Mouse (Mus musculus): ENCODE data around the gene Nbeal2.

Gene Nbeal2

DNA sequence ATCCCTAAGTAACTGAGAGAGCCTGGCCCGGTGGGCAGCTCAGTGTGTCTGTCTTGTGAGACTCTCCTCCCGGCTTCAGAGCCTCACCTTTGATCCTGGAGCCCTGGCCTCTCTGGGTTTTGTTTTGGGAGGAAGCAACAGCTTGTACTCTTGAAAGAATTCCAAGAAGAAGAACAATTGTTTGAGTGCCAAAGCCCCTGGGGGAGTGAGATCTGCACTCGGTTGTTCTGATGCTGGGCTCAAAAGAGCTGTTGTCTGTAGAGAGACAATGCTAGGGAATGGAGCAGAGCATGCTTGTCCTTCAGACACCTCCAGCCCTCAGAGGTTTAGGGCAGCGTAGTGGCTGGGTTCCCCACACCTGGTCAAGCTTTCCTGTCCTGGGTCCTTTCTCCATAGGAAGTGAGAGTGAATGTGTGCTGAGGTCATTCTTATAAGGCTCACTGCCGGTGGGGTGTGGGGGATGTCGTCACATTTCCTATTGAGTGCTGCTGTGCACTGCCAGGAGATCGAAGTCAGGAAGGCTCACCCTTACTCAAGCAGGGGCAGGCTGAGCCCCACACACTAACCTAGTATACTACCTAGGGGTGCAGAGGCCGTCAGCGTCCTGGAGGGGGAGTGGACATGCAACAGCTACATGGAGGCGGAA lies 19.3 kb upstream of the Nbeal2 start:
- DNase-seq (ENCODE audit: low spot score), result no peak

DNA sequence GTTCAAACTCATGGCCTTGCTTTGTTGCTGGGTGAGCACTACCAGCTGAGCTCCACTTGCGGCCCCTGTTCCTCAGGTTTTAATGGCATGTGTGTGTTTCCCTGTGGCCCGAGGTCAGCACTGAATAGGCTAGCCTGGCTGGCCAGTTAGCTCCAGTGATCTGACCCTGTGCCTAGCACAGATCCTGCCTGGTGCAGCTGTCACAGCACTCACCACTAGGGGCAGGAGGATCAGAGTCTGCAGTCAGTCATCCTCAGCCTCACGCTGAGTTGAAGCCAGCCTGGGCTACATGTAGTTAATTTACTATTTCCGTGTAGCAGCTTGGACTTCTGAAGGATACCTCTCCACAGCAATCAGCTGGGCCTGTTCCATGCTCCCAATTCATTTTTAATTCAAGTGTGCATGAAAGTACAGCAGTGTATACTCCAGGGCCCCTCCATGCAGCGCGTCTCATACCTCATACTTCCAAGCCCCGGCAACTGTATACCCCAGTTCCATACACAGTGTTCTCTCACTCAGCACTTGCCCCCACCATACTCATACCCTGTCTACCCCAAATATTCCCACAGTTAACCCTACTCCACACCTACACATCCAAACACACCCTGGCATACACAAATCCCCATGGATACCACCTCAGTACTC lies 18.6 kb upstream of the Nbeal2 start:
- no peak for DNase-seq (ENCODE audit: low spot score)

DNA sequence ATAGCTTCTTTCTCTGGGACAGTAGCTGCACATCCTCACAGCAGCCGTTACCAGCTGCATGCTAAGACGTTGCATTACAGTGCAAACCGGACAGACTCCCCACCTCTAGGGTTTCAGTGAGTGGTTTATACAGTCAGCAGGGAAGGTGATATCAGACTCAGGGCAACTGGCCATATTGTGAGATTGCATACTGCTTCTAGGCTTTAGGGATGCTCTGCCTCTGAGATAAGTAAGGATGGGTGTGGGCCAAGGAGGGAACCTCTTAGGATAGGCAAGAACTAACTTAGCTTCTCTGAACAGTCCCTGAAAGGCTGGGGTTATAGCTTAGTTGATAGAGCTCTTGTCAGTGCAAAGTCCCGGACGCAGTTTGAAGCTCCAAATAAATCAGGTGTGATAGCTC lies 15.8 kb upstream of the Nbeal2 start:
- no peak for DNase-seq (ENCODE audit: low spot score)

DNA sequence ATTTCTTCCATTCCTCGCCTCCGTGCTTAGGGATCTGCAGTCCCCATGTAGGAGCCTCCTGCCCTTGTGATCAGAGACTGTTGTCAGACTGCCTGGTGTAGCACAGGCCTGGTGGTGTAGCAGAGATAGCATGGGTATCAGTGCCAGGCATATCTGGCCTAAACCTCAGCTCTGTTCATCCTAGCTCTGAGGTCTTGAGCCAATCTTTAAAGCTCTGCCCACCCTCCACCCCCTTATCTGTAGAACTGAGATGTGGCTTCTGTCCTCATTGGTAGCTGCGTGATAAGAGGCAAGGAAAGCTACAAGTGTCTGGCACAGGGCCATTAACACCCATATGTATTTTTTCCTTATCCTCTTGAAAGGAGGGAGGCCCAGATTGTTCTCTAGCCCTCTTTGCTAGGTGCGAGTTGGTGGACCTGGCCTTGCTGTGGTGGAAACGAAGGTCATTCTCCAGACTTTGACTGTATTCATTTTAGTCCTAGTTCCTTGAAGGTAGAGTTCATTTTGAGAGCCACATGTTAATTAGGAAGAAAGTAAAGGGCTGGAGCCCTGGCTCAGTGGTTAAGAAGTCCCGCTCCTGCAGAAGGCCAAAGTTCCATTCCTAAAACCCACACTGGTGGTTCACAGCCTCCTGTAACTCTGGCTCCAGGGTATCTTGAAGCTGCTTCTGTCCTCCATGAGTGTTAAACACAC lies 14.8 kb upstream of the Nbeal2 start:
- no peak for DNase-seq (ENCODE audit: low spot score)

DNA sequence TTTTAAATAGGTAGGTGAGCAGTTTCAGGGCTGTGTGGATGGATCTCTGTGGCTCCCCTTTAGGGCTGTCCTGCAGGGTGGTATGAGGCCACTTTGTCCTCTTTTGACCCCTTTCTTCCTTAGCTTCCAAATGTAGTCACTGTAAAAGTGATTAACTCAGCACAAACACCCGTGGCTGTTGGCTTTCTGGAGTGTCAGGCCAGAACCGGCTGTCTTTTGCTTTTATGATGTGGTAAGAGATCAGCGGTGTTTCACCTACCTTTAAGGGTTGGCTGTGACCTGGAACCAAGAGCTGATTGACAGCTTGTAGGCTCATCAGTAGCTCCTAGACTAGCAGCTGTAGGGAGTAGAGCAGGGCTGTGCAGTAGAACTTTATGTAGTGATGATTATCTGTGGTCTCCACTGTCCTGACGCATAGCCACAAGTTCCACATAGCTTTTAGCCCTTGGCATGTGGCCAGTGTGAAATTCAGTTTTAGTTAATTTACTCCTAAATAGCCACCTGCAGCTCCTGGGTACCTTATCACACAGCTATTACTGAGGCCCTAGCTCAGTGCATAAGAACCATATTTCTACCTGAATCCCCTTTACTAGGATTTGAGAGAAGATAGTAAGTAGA lies 13.4 kb upstream of the Nbeal2 start:
- no peak for DNase-seq (ENCODE audit: low spot score)

DNA sequence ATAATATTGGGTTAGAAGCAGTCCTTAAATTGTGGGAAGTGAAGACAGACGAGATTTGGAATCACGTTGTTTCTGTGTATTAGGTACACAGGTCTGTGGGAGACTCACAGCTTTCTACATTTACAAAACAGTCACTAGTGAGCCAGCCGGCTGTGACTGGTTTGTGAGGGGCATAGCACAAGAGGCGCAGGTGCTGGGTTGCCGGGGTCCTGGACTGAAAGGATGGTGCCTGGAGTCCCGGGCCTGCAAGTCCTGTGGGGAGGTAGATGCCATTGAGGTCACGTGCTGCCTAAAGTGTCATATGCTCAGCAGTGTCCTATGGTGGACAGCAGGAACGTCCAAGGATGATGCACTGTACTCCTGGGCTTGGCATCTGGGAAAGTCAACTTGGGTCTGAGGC lies 12.4 kb upstream of the Nbeal2 start:
- DNase-seq (ENCODE audit: low spot score), result no peak

DNA sequence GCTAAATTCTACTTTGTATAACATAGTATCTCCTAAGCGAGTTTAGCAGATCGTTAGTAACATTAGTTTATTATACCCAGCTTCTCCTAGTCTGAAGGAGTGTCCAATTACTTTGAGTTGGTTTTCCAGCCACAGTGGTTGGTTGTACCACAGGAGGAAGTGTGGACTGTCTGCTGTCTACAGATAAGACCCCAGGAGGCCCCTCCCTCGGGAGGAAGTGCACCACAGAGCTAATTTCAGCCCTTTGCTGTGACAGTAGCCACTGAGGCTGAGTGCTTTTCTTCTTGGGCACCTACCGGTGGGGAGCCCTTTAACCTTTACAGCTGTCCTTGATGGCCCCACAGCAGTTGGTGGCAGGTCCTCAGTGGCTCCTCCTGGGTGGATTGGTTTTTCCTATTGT lies 12.0 kb upstream of the Nbeal2 start:
- no peak for DNase-seq (ENCODE audit: low spot score)

DNA sequence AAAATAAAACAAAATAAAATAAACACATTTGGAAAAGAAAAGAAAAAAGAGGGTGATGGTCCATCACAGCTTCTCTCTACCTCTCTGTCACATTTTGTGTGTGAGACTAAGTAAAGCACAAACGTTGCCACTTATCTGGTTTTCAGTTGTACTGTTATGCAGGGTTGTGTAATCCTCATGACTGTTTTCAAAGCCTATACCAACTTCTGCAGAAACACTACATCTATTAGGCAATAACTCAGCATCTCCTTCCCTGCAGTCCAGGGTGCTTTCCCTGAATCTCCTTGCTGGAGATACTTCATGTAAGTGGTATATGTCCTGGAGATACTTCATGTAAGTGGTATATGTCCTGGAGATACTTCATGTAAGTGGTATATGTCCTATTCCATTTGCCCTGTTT lies 8.9 kb upstream of the Nbeal2 start:
- no peak for DNase-seq (ENCODE audit: low spot score)

GRCm38 (mm10) chr9:110660856-110661612 lies 7.1 kb upstream of the Nbeal2 start:
- DNase-seq (ENCODE audit: low spot score), result no peak

DNA sequence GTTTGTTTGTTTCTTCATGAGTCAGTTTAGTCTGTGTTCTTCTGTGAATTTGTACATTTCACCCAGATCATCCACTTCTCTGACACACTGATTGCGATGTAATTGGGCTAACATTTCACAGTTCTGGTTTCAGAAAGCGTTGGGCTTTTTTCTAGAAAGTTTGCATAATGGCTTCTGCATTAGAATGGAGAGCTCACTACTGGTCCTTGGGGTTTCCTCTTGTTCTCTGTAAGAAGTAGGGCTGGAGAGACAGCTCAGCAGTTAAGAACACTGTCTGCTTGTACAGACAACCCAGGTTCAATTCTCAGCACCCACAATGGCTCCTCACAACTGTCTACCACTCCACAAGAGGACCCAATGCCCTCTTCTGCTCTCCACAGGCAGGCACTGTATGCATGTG lies 6.2 kb upstream of the Nbeal2 start:
- no peak for DNase-seq (ENCODE audit: low spot score)

- no peak for DNase-seq (ENCODE audit: low spot score)
Observed at GRCm38 (mm10) chr9:110659521-110659920, 5.6 kb upstream of the Nbeal2 start.

DNA sequence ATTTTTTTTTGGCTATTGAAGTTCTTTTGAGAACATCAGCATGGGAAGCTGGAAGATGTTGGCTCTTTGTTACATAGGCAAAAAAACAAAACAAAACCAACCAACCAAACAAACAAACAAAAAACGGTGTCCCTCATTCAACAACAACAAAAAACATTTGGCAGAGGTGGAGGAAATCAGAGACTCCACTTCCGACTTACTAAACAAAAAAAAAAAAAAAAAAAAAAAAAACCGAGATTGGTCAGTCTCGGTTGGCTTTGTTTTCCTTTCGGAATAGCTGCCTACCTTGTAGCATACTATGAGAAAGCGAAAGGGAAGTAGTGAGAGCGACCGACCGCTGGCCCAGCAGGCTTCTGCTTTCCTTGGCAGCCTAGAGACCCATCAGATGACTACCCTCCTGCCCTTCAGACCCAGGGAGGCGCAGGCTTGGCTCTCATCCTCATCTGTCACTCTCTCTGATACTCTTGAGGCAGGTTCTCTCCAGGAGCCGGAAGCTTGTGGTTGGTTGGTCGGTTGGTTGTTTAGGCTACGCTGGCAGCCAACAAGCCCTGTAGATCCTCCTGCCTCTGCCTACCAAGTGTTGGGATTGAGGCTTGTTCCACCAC lies 3.6 kb upstream of the Nbeal2 start:
- DNase-seq (ENCODE audit: low spot score), result no peak

- peak; percentile 96 for DNase-seq (ENCODE audit: low spot score)
Observed at GRCm38 (mm10) chr9:110656249-110657221, 2.6 kb upstream of the Nbeal2 start, which contains the start of gene Ccdc12. Gene Ccdc12 (plus strand): TSS chr9:110656503.

- no peak for DNase-seq (ENCODE audit: low spot score)
Observed at GRCm38 (mm10) chr9:110655651-110656007, 1.7 kb upstream of the Nbeal2 start.

GRCm38 (mm10) chr9:110654726-110655650 lies 1.0 kb upstream of the Nbeal2 start:
- no peak for DNase-seq (ENCODE audit: low spot score)

GRCm38 (mm10) chr9:110652963-110653654 lies 852 bp downstream of the Nbeal2 start:
- DNase-seq (ENCODE audit: low spot score), result no peak

DNA sequence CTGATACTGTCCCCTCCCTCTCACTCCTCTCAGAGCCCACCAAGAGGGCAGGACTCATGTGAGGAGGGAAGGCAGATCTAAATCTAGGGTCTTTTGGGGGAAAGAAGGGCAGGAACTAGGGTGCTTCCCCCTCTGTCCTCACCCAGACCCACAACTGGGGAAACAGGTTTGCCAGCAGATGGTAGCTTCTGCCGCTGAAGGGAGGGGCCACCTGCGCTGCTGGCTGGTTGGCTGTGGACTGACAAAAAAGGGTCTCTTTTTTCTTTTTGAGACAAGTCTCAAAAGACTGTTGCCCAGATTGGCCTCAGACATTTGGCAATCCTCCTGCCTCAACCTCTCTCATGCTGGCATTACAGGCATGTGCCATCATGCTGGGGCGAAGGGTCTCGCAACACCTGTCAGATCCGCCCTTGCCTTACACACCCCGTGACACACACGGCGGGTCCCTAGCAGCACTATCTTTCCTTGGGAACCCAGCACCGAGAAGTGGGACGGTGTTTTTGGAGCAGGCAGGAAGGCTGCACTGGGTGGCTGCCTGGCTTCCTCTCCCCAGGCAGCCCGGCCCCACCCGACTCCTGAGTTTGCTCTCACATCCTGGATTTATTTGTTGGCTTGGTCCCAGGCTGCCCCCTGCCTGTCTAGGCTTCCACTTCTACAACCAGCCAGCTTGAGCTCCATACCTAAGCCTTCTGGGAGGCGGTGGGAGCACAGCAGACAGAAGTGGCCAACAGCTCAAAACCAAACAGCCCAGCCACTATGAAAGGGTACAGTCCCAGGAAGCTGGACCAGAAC lies 1.8 kb downstream of the Nbeal2 start:
- DNase-seq (ENCODE audit: low spot score), result no peak

DNA sequence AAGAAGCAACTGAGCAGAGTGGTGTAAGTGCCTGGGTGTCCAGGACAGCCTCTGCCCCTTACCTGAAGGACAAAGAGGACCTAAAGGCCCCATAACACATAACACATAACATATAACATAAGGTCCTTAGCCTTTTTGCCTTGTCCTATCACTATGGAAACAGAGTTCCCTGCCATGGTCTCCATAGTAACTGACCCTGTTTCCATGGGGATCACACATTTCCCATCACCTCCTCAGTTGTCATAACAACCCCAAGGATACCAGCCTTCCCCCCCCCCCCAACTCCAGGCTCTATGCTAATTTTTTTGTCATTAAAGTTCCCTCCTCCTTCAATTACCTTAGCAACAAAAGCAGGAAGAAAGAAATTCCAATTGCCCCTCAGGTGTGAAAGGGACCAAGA lies 4.2 kb downstream of the Nbeal2 start:
- no peak for DNase-seq (ENCODE audit: low spot score)

Measured in left cerebral cortex, adult 11 months (tissue).